Mouse (Mus musculus) midbrain, embryonic 14.5 days (tissue): ENCODE results near the gene Eef1a1. TPM values are rescaled to one million over a fixed set of nuclear protein-coding genes. Genes with fewer than 3 reads are reported as not detected.
"Not testable (repeated sequence)": the region's sequence is repeated elsewhere in the genome, so short reads cannot be mapped to it uniquely, and the experiment has no call there.

ENCODE experiments used
- ATAC-seq: fragments of 200-750 bp; cut with Nextera tagmentation; 2 replicates; pipeline ENCODE4 v1.8.0; 2017; ENCODE audit warnings: moderate number of reproducible peaks, moderate library complexity; ENCODE audit not compliant: low FRiP score, low TSS enrichment
- DNase-seq: peaks from one replicate; pipeline ENCODE4 v3.0.0-alpha.2; 2015
- H3K27ac ChIP-seq: fragments of 300-500 bp; sonication (generic); replicated peaks from 2 replicates; pipeline ENCODE4 v1.5.1; 2014; ENCODE audit warnings: mild to moderate bottlenecking, low read depth, low read length, moderate library complexity
- H3K27me3 ChIP-seq: fragments of 300-500 bp; sonication (generic); 2 replicates; pipeline ENCODE4 v1.6.1; 2014; ENCODE audit warnings: low read length, control low read depth, mixed read lengths; ENCODE audit not compliant: control insufficient read depth, insufficient read depth
- H3K36me3 ChIP-seq: fragments of 300-500 bp; sonication (generic); 2 replicates; pipeline ENCODE4 v1.6.1; 2014; ENCODE audit warnings: low read length, control low read depth; ENCODE audit not compliant: control insufficient read depth, insufficient read depth
- H3K4me1 ChIP-seq: fragments of 300-500 bp; sonication (generic); 2 replicates; pipeline ENCODE4 v1.6.1; 2014; ENCODE audit warnings: mild to moderate bottlenecking, antibody characterized with exemption, low read length, control low read depth; ENCODE audit not compliant: control insufficient read depth, insufficient read depth
- H3K4me2 ChIP-seq: fragments of 300-500 bp; sonication (generic); 2 replicates; pipeline ENCODE4 v1.6.1; 2014; ENCODE audit warnings: mild to moderate bottlenecking, low read length, moderate library complexity
- H3K4me3 ChIP-seq: fragments of 300-500 bp; sonication (generic); replicated peaks from 2 replicates; pipeline ENCODE4 v1.5.1; 2014; ENCODE audit warnings: low read depth, low read length
- H3K9ac ChIP-seq: fragments of 300-500 bp; sonication (generic); replicated peaks from 2 replicates; pipeline ENCODE4 v1.6.1; 2014; ENCODE audit warnings: mild to moderate bottlenecking, low read length, moderate library complexity
- H3K9me3 ChIP-seq: fragments of 300-500 bp; sonication (generic); 2 replicates; pipeline ENCODE4 v1.6.1; 2016; ENCODE audit warnings: low read length, control low read depth, mixed read lengths; ENCODE audit not compliant: control insufficient read depth
- WGBS: fragments of 180-500 bp; shearing (Covaris S2); extraction: QIAGEN DNeasy Blood & Tissue Kit; methylation state at CpG from one replicate; pipeline ENCODE4 v1.1.7; 2014; 5-methylcytosine and 5-hydroxymethylcytosine counted together
- polyA plus RNA-seq: library from polyadenylated mRNA; unstranded; fragments of >200 nt; fragmentation: Nextera tagmentation; extraction: Ambion mirVana; gene quantifications from 2 replicates; pipeline ENCODE4 v1.2.1, GENCODE M21; 2014

Gene Eef1a1
- polyA plus RNA-seq, 1 experiment from 2014 or later = 4,401 TPM

DNA sequence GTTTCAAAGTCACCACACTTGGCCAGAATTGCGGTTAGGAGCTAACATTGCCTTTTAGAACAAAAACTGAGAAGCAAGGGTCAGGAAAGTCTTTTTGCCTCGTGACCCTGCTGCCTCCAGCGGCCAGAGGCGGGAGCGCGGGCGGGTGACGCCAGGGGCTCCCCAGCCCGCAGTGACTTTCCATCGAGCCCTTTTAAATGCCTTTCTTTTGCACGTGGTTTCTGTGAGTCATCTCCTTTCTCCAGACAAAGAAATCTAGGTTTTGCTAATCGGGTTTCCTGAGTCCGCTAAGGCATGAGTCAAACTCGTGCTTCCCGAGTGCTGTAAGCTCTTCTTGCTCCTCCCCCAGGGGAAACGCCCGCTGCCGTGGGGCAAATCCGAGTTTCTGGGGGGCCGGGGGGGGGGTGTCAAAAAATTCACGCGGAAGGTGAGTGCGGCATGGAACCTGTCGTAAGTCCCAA lies 38.4 kb upstream of the Eef1a1 start:
- no peaks in the 10 kb centered on the region for H3K4me1 ChIP-seq
- H3K4me2 ChIP-seq = peak overlapping the region; percentile 93
- peak overlapping the region; percentile 87 for H3K27ac ChIP-seq
- H3K9ac ChIP-seq = peak overlapping the region; percentile 70
- H3K9me3 ChIP-seq = no peaks in the 10 kb centered on the region
- H3K4me3 ChIP-seq = peak overlapping the region; percentile 48
- whole genome bisulfite sequencing = under 1% methylated on average over 24 of the region's 24 CpGs
- H3K27me3 ChIP-seq = no peaks in the 10 kb centered on the region
- peak; percentile 81 for ATAC-seq
- no peaks in the 10 kb centered on the region for H3K36me3 ChIP-seq
- DNase-seq = peak; percentile 90

DNA sequence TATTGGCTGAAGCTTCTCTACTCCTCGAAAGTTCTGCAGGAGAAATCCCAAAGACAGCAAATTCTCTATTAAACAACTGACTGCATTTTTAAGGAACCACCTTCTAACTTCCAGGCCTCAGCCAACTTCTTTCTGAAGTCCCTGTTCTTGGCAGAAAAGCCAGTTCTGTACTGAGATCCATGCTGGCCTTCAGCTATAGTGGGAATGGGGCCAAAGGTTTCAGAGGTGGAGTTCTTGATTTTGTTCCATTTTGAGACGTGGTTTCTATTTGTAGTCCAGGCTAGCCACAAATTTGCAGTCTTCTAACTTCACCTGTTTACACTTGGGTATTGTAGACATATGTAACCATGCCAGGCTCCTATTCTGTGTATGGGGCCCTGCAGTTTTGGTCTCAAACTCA lies 37.3 kb upstream of the Eef1a1 start:
- H3K27me3 ChIP-seq = no peaks in the 10 kb centered on the region
- WGBS = 89% methylated on average over 2 of the region's 2 CpGs
- no peak for DNase-seq
- no peak overlapping the region for H3K4me3 ChIP-seq
- H3K9ac ChIP-seq = no peak overlapping the region
- H3K4me2 ChIP-seq = no peak overlapping the region
- H3K36me3 ChIP-seq = no peaks in the 10 kb centered on the region
- no peaks in the 10 kb centered on the region for H3K4me1 ChIP-seq
- no peaks in the 10 kb centered on the region for H3K9me3 ChIP-seq
- H3K27ac ChIP-seq = no peak overlapping the region
- ATAC-seq = no peak

DNA sequence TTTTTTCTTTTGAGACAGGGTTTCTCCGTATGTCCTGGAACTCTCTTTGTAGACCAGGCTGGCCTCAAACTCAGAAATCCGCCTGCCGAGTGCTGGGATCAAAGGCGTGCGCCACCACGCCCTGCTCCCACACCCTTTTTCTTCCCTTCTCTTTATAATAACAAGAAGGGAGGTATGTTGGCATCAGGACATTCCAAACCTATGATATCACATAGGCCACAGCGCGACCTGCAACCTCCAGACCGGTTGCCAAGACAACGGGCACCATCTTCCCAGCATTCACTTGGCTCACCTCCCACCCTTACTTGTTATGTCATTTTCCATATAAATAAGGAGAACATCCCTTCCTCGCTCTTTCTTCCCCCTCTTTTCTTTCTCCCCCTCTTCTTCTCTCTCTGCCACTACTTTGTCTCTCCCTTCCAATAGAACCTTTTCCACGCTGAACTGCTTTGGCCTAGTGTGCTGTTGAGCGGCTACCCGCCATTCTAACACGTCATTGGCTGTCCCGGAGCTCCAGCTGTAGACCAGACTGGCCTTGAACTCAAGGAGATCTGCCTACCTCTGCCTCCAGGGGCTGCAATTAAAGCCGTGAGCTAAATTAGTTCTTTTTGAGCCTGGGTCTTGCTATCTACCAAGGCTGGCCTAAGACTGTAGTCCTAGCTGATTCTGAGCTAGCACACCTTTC lies 36.6 kb upstream of the Eef1a1 start:
- Histone ChIP-seq H3K4me3 (no peak overlapping the region), H3K9me3 (no peaks in the 10 kb centered on the region), H3K9ac (no peak overlapping the region), H3K27ac (no peak overlapping the region), H3K27me3 (no peaks in the 10 kb centered on the region), H3K4me1 (no peaks in the 10 kb centered on the region), H3K36me3 (no peaks in the 10 kb centered on the region), H3K4me2 (no peak overlapping the region)
- DNase-seq (no peak), ATAC-seq (no peak)
- whole genome bisulfite sequencing = 92% methylated on average over 17 of the region's 17 CpGs

DNA sequence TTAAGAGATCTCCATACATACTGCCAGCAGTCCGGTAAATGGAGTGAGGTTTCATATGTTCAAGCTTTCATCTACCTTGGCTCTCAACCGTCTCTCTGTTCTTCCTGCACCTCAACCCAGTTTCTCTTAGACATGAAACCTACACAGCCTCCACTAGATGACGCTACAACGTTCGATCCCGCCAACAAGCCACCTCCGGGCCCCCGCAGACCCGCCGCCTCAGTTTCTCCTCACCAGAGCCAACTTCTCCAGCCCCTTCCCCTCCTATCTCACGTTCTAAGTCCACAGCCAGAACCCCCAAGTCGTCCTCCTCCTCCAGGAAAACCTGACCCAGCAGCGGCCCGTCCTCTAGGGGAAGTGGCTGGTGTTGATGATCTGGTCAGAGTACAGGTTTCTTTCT lies 32.7 kb upstream of the Eef1a1 start:
- H3K27me3 ChIP-seq = no peaks in the 10 kb centered on the region
- 35% methylated on average over 14 of the region's 14 CpGs for WGBS
- DNase-seq = peak; percentile 62
- no peaks in the 10 kb centered on the region for H3K9me3 ChIP-seq
- peak overlapping the region; percentile 78 for H3K4me2 ChIP-seq
- H3K36me3 ChIP-seq = no peaks in the 10 kb centered on the region
- peak overlapping the region; percentile 54 for H3K9ac ChIP-seq
- peak overlapping the region; percentile 44 for H3K4me3 ChIP-seq
- peaks cover 8% of the 10 kb centered on the region for H3K4me1 ChIP-seq
- peak overlapping the region; percentile 73; the same call in 1 of the 2 replicates for H3K27ac ChIP-seq
- ATAC-seq = peak; percentile 3; the same call in 1 of the 2 replicates

DNA sequence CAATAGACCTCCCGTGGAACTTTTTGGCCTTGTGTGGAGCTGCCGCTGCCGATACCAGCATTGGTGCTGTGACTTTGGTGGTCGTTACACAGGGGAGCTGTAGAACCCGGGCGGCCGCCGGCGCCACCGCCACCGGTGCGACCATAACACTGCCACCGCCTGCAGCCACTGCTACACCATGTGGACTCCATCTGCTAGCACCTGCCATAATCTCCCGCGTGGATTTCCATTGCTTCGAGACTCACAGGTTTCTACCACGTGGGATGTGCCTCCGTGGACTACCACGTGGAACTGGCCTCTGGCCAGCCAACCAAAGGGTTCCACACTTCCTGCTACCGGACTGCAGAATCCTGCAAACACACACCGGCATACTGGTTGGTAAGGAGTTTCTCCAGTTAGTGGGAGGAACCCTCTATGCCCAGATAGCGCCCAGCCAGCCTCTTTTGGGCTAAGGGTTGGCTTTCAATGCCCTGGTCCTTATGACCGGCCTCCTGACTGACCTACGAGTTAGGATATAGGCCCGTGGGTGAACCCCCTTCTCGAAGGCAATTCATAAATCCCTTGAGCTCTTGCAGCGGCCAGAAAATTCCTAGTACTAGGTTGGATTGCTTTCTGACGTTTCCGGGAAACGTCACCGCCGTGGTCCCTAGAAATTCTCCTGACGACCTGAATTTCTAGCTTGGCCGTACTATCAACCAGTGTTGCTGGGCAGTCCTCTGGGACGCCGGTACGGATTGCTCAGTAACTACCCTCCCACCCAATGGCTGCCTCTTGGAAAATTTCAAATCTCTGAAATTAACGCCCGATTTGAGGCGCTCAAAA lies 32.0 kb upstream of the Eef1a1 start:
- peaks cover 8% of the 10 kb centered on the region for H3K4me1 ChIP-seq
- peak overlapping the region; percentile 73 for H3K27ac ChIP-seq
- H3K4me3 ChIP-seq = peak overlapping the region; percentile 44
- ATAC-seq (peak; percentile 69), DNase-seq (peak; percentile 80)
- H3K4me2 ChIP-seq = peak overlapping the region; percentile 78
- H3K27me3 ChIP-seq = no peaks in the 10 kb centered on the region
- peak overlapping the region; percentile 54 for H3K9ac ChIP-seq
- WGBS = 2% methylated on average over 40 of the region's 40 CpGs
- no peaks in the 10 kb centered on the region for H3K9me3 ChIP-seq
- no peaks in the 10 kb centered on the region for H3K36me3 ChIP-seq

DNA sequence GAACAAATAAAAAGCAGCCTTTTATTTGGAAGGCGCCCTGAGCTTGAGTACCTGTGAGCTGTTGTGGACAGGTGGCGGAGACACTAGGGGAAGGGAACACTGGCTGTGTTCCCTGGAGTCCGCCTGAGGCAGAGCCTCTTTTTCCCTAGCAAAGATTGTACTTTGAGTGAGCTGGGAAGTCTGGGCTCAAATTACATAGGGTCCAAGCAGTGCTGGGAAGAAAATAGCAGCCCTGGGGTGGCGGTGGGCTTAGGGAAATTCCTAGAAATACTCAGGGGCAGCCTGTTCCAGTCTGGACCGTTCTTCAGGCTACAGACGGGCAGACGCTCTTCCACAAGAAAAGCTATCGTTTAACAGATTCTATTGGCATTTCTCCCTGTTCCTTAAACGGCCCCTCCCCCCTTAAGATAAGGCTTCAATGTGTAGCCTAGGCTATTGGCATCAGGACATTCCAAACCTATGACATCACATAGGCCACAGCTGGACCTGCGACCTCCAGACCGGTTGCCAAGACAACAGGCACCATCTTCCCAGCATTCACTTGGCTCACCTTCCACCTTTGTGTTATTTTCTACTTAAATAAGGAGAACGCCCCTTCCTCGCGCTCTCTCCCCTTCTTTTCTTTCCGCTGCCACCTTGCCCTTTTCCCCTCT lies 31.3 kb upstream of the Eef1a1 start:
- H3K27ac ChIP-seq = peak overlapping the region; percentile 73
- peak overlapping the region; percentile 54 for H3K9ac ChIP-seq
- H3K27me3 ChIP-seq = no peaks in the 10 kb centered on the region
- DNase-seq = peak; percentile 85
- H3K4me2 ChIP-seq = peak overlapping the region; percentile 78
- peak; percentile 81 for ATAC-seq
- no peaks in the 10 kb centered on the region for H3K9me3 ChIP-seq
- H3K4me1 ChIP-seq = peaks cover 8% of the 10 kb centered on the region
- H3K4me3 ChIP-seq = peak overlapping the region; percentile 44
- H3K36me3 ChIP-seq = no peaks in the 10 kb centered on the region
- WGBS = 3% methylated on average over 15 of the region's 15 CpGs

DNA sequence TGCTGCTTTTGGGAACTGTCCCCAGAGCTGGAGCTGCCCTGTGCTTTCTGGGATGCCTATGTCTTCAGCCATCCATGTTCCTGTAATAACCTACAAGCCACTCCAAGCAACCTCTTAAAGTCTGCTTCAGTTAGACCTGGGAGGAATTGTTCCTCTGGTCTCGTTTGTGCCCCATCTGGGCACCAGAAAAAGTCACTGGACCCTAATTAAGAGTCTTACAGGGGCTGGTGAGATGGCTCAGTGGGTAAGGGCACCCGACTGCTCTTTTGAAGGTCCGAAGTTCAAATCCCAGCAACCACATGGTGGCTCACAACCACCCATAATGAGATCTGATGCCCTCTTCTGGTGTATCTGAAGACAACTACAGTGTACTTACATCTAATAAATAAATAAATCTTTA lies 28.3 kb upstream of the Eef1a1 start:
- 69% methylated on average over 3 of the region's 3 CpGs for WGBS
- H3K9ac ChIP-seq, H3K4me2 ChIP-seq, H3K36me3 ChIP-seq, ATAC-seq, H3K9me3 ChIP-seq, H3K4me1 ChIP-seq, DNase-seq, H3K27me3 ChIP-seq, H3K4me3 ChIP-seq: not testable (repeated sequence)
- 0 out of 2 replicates have a peak overlapping the region, but pooled peaks have one; percentile 13 for H3K27ac ChIP-seq

DNA sequence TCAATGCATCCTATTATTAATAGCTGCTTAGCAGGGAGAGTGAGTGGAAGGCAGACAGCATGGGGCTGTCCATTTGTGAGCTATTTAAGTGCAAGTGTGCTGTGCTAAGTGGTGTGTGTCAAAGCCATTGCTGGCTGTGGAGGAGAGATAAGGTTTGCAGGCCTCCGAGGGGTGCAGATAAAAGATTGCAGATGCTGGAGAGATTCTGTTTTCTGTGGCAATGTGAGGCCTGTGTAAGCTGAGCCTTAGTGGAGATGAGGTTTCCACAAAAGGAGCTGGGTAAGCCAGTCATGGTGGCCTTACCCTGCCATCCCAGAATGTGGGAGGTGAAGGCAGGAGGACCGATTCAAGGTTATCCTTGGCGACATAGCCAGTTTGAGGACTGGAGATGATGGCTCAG lies 27.2 kb upstream of the Eef1a1 start:
- Histone ChIP-seq H3K4me1 (peaks cover 8% of the 10 kb centered on the region), H3K9ac (no peak overlapping the region), H3K4me2 (no peak overlapping the region), H3K36me3 (no peaks in the 10 kb centered on the region), H3K27ac (no peak overlapping the region), H3K9me3 (no peaks in the 10 kb centered on the region), H3K27me3 (no peaks in the 10 kb centered on the region), H3K4me3 (no peak overlapping the region)
- 57% methylated on average over 3 of the region's 3 CpGs for WGBS
- ATAC-seq (no peak), DNase-seq (peak; percentile 15)
